Mouse (Mus musculus) CH12.LX (cell line): Measurements from ENCODE around the gene Fance. TPM values are rescaled to one million over a fixed set of nuclear protein-coding genes. Genes with fewer than 3 reads are reported as not detected.

Experiments used
- DNase-seq: peaks from one replicate; pipeline ENCODE4 v3.0.0-alpha.2; 2013; ENCODE audit errors: extremely low read depth
- H3K27ac ChIP-seq: 2 replicates; pipeline ENCODE4 v1.5.1; 2012; ENCODE audit warnings: low read depth, mild to moderate bottlenecking, control low read depth, moderate library complexity; ENCODE audit not compliant: insufficient read depth
- H3K27me3 ChIP-seq: replicated peaks from 2 replicates; pipeline ENCODE3; 2012; ENCODE audit warnings: inconsistent platforms
- H3K36me3 ChIP-seq, 2 experiments: replicated peaks in 1 of 2; 2 replicates each; pipeline versions ENCODE3 to v1.6.1; 2012; ENCODE audit warnings: inconsistent platforms in 1 of 2, low read length in 1 of 2, mild to moderate bottlenecking in 1 of 2, mixed read lengths in 1 of 2, moderate library complexity in 1 of 2; ENCODE audit not compliant: control insufficient read depth in 1 of 2, insufficient read depth in 1 of 2
- H3K4me1 ChIP-seq, 2 experiments: 2 replicates each; pipeline ENCODE4 v1.6.1; 2012; ENCODE audit warnings: inconsistent platforms in 1 of 2, moderate library complexity in 1 of 2; ENCODE audit not compliant: insufficient read depth in 2 of 2, control insufficient read depth in 1 of 2
- H3K4me2 ChIP-seq: 2 replicates; pipeline ENCODE4 v1.6.1; 2012; ENCODE audit warnings: low read depth, mild to moderate bottlenecking, control low read depth; ENCODE audit not compliant: poor library complexity, insufficient read depth, severe bottlenecking
- H3K4me3 ChIP-seq, 3 experiments: fragments of 150-350 bp in 1 of 3; sonication (generic) in 1 of 3; replicated peaks in 1 of 3; 2 replicates each; pipeline versions ENCODE3 to v1.5.1; 2011 to 2012; ENCODE audit warnings: low read depth in 2 of 3, low read length in 2 of 3, mild to moderate bottlenecking in 2 of 3, moderate library complexity in 2 of 3, control low read depth in 1 of 3, improper control_type of control experiment in 1 of 3, inconsistent platforms in 1 of 3, mixed read lengths in 1 of 3; ENCODE audit not compliant: poor library complexity in 1 of 3
- H3K79me2 ChIP-seq: replicated peaks from 2 replicates; pipeline ENCODE4 v1.6.1; 2012; ENCODE audit warnings: mild to moderate bottlenecking, moderate library complexity; ENCODE audit not compliant: control insufficient read depth, poor library complexity, insufficient read depth, severe bottlenecking; ENCODE audit errors: extremely low read depth
- H3K9ac ChIP-seq: 2 replicates; pipeline ENCODE4 v1.6.1; 2012; ENCODE audit warnings: low read depth, mild to moderate bottlenecking, control low read depth, moderate library complexity; ENCODE audit not compliant: insufficient read depth
- H3K9me3 ChIP-seq: replicated peaks from 2 replicates; pipeline ENCODE3; 2012; ENCODE audit warnings: low read length, inconsistent platforms, mixed read lengths
- BHLHE40 ChIP-seq: IDR thresholded peaks from 2 replicates; pipeline ENCODE4 v1.6.1; 2011; ENCODE audit warnings: mild to moderate bottlenecking, low read depth, low read length, improper control_type of control experiment
- CHD1 ChIP-seq: IDR thresholded peaks from 2 replicates; pipeline ENCODE4 v1.6.1; 2012; ENCODE audit warnings: low read depth, low read length, improper control_type of control experiment, inconsistent platforms
- E2F4 ChIP-seq: IDR thresholded peaks from 2 replicates; pipeline ENCODE4 v1.6.1; 2011; ENCODE audit warnings: low read depth, low read length, improper control_type of control experiment; ENCODE audit not compliant: insufficient replicate concordance
- EP300 ChIP-seq: IDR thresholded peaks from 2 replicates; pipeline ENCODE4 v1.6.1; 2011; ENCODE audit warnings: low read length, improper control_type of control experiment
- HCFC1 ChIP-seq: IDR thresholded peaks from 2 replicates; pipeline ENCODE4 v1.6.1; 2012; ENCODE audit warnings: low read depth, mild to moderate bottlenecking, inconsistent platforms, low read length, improper control_type of control experiment
- IRF4 ChIP-seq: IDR thresholded peaks from 2 replicates; pipeline ENCODE4 v1.6.1; 2014; ENCODE audit warnings: low read depth, mild to moderate bottlenecking, inconsistent platforms, low read length, improper control_type of control experiment
- JUN ChIP-seq: IDR thresholded peaks from 2 replicates; pipeline ENCODE4 v1.6.1; 2011; ENCODE audit warnings: low read depth, mild to moderate bottlenecking, low read length, improper control_type of control experiment, moderate library complexity; ENCODE audit not compliant: insufficient read depth
- MAX ChIP-seq: IDR thresholded peaks from 2 replicates; pipeline ENCODE4 v1.6.1; 2011; ENCODE audit warnings: low read length, improper control_type of control experiment
- MXI1 ChIP-seq: IDR thresholded peaks from 2 replicates; pipeline ENCODE4 v1.6.1; 2011; ENCODE audit warnings: mild to moderate bottlenecking, low read depth, low read length, improper control_type of control experiment
- MYC ChIP-seq: IDR thresholded peaks from 2 replicates; pipeline ENCODE4 v1.6.1; 2011; ENCODE audit warnings: low read depth, mild to moderate bottlenecking, improper control_type of control experiment, low read length
- NRF1 ChIP-seq: IDR thresholded peaks from 2 replicates; pipeline ENCODE4 v1.6.1; 2014; ENCODE audit warnings: low read depth, mild to moderate bottlenecking, inconsistent platforms, low read length, improper control_type of control experiment, moderate library complexity
- SIN3A ChIP-seq: IDR thresholded peaks from 2 replicates; pipeline ENCODE4 v1.6.1; 2012; ENCODE audit warnings: low read length, improper control_type of control experiment, inconsistent platforms
- SMC3 ChIP-seq: IDR thresholded peaks from 2 replicates; pipeline ENCODE4 v1.6.1; 2011; ENCODE audit warnings: low read depth, low read length, improper control_type of control experiment
- USF1 ChIP-seq: IDR thresholded peaks from 2 replicates; pipeline ENCODE4 v1.6.1; 2014; ENCODE audit warnings: low read depth, mild to moderate bottlenecking, inconsistent platforms, low read length, improper control_type of control experiment
- USF2 ChIP-seq: conservative IDR thresholded peaks from 2 replicates; pipeline ENCODE4 v1.6.1; 2011; ENCODE audit warnings: low read depth, low read length, improper control_type of control experiment
- ZMIZ1 ChIP-seq: IDR thresholded peaks from 2 replicates; pipeline ENCODE4 v1.6.1; 2012; ENCODE audit warnings: low read depth, mild to moderate bottlenecking, inconsistent platforms, low read length, improper control_type of control experiment
- dilution Hi-C: fragments of 300-500 bp; cut with MboI; formaldehyde crosslinking; loops from 2 replicates; pipeline ENCODE4 v1.14.3; 2020; ENCODE audit warnings: low sequenced_read_pairs; ENCODE audit not compliant: extremely low pct_unique_long_range_greater_than_20kb, extremely low pct_ligation_motif_present
- in situ Hi-C: fragments of 300-500 bp; cut with MboI; formaldehyde crosslinking; loops from 3 replicates; pipeline ENCODE4 v1.14.3; 2019; ENCODE audit warnings: low sequenced_read_pairs, low pct_ligation_motif_present, low pct_unique_long_range_greater_than_20kb, mixed read lengths
- polyA plus RNA-seq: library from polyadenylated mRNA; unstranded; fragments of >175 nt; gene quantifications from 2 replicates; pipeline ENCODE4 v1.2.1, GENCODE M21; 2012; ENCODE audit warnings: low read depth; ENCODE audit not compliant: insufficient read length
- total RNA-seq, 2 experiments: library from RNA; depleted of rRNA; stranded (reverse); fragments of 300-350 nt in 1 of 2; fragments of >200 nt in 1 of 2; gene quantifications; 2 replicates each; pipeline ENCODE4 v1.2.3; 2012 to 2014

Fance gene
- total and polyA plus RNA-seq, 3 experiments, result 17.4 to 37.9 (median 29.6) TPM

DNA sequence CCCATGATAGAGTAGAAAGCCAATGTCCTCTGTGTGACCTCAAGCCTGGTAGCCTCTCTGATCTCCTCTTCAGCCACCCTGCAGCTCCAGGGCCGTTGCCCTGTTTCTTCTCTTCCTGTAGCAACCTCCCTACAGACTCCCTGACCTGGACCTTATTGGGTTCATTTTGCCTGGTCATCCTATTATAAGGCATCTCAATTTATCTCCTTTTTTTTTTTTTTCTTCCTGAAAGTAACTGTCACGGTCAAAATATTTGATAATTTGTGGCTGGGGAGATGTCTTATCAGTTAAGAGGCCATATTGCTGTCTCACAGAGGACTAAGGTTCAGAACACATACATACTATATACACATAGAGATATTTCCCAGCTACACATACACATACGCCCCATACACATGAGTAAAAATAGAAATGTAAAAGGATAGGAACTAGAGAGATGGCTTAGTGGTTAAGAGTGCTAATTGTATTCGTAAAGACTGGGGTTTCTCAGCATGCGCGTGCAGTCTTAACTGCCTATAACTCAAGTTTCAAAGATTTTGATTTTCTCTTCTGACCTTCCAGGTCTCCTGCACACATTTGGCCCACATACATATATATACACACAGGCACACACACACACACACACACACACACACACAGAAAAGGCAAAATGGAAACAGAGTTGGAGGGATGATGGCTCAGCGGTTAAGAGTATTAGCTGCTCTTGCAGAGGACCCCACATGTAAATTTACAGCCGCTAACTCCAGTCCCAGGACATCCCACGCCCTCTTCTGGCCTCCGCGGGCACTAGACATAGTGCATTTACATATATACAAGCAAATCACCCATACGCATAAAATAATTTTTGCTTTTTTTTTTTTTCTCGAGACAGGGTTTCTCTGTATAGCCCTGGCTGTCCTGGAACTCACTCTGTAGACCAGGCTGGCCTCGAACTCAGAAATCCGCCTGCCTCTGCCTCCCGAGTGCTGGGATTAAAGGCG lies 797 bp upstream of the Fance start (continued):
- TF ChIP-seq ZMIZ1 (no peak), JUN (no peak), SMC3 (peak; percentile 51), BHLHE40 (no peak; the same call in 1 of the 2 replicates), HCFC1 (no peak), IRF4 (no peak), MYC (no peak), USF2 (no peak), E2F4 (no peak), USF1 (no peak), EP300 (peak; percentile 34; the same call in 1 of the 2 replicates)

DNA sequence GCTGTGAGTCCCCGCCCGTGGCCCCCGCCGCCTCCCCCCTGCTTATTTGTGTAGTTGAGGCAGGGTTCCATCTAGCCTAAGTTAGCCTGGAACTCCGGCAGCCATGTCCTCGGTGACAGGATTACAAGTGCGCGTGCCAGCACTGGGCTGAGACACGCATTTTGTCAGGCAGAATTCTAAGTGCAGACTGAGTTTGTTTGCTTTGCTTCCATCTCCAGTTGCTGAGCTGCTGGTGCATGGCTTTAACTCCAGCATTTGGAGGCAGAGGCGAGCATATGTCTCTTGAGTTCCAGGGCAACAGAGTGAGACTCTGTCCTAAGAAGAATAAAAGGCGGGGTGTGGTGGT lies 534 bp downstream of the Fance start:
- Histone ChIP-seq H3K27me3 (no peaks in the 10 kb centered on the region), H3K4me3 (peak overlapping the region; percentile 56 to 100 (median 85)), H3K4me1 (peaks cover 2 to 44% of the 10 kb centered on the region in 2 experiments; a peak in 2 of 4 replicates), H3K4me2 (peak overlapping the region; percentile 88)
- no peak for DNase-seq
- dilution Hi-C loops, result no loop called here
- peak; percentile 45; the same call in 1 of the 2 replicates for TF ChIP-seq MXI1
- 0 out of 2 replicates have a peak, but pooled peaks have one; percentile 57 for TF ChIP-seq CHD1
- TF ChIP-seq NRF1, result 0 out of 2 replicates have a peak, but pooled peaks have one; percentile 1
- TF ChIP-seq SIN3A, result peak; percentile 50; the same call in 1 of the 2 replicates
- TF ChIP-seq MAX, result 0 out of 2 replicates have a peak, but pooled peaks have one; percentile 36
- TF ChIP-seq E2F4, result no peak
- TF ChIP-seq, all 38 proteins: peak for 5
- Histone ChIP-seq H3K27ac (no peak overlapping the region), H3K36me3 (peaks cover 35 to 37% of the 10 kb centered on the region in 2 experiments), H3K9me3 (no peaks in the 10 kb centered on the region), H3K79me2 (0 out of 2 replicates have a peak, but pooled peaks cover 2% of the 10 kb centered on the region), H3K9ac (peak overlapping the region; percentile 96)
- in situ Hi-C loops, result loop anchor here (25.0 kb wide), 1 partner anchor 227 kb away; the partner anchor contains the start of gene Tcp11
